Mouse (Mus musculus): ENCODE results near the gene Usp13. TPM values are rescaled to one million over a fixed set of nuclear protein-coding genes. Genes with fewer than 3 reads are reported as not detected.

Usp13 gene
- total RNA-seq, 2 experiments from 2014 or later: 125 to 134 TPM

- DNase-seq: no peak
Measured at GRCm38 (mm10) chr3:32939802-32940501, 122.6 kb downstream of the Usp13 start.

GRCm38 (mm10) chr3:32947486-32947885, 130.1 kb downstream of the Usp13 start:
- DNase-seq: no peak

GRCm38 (mm10) chr3:32951382-32951781, 134.0 kb downstream of the Usp13 start:
- DNase-seq: no peak

- no peak for DNase-seq
Measured at GRCm38 (mm10) chr3:32961494-32961893, 144.1 kb downstream of the Usp13 start.

GRCm38 (mm10) chr3:32965528-32965927, 148.2 kb downstream of the Usp13 start:
- no peak for DNase-seq

- DNase-seq: no peak
Measured at GRCm38 (mm10) chr3:32968671-32969425, 151.5 kb downstream of the Usp13 start.

- no peak for DNase-seq
Measured at GRCm38 (mm10) chr3:32970257-32970656, 152.9 kb downstream of the Usp13 start.

- no peak for DNase-seq
Measured at GRCm38 (mm10) chr3:32979238-32979637, 161.9 kb downstream of the Usp13 start.

- no peak for DNase-seq
Measured at GRCm38 (mm10) chr3:32979981-32980380, 162.6 kb downstream of the Usp13 start.

- no peak for DNase-seq
Measured at GRCm38 (mm10) chr3:32985141-32985540, 167.8 kb downstream of the Usp13 start.

Other genes starting within 250 kb of the Usp13 start
- 10 to 100 TPM; 26.5 to 30.2 TPM for gene Gnb4, start 201.0 kb upstream of the Usp13 start, total RNA-seq (2021)
- gene Actl6a, start 111.2 kb upstream of the Usp13 start, total RNA-seq (2021): 10 to 100 TPM; 27.3 to 30.7 TPM
- 100 to 1,000 TPM; 393 to 444 TPM for gene Ndufb5, start 80.6 kb upstream of the Usp13 start, total RNA-seq (2021)
- 10 to 100 TPM; 31.1 to 34.7 TPM for gene Mrpl47, start 79.9 kb upstream of the Usp13 start, total RNA-seq (2021)